Mouse (Mus musculus) kidney, embryonic 15.5 days (tissue): Measurements from ENCODE around the gene Dedd2. TPM values are rescaled to one million over a fixed set of nuclear protein-coding genes. Genes with fewer than 3 reads are reported as not detected.

Experiments used
- ATAC-seq: fragments of 200-750 bp; cut with Nextera tagmentation; replicated peaks from 2 replicates; pipeline ENCODE4 v1.8.0; 2017; ENCODE audit warnings: moderate TSS enrichment; ENCODE audit not compliant: low FRiP score
- H3K27ac ChIP-seq: fragments of 300-500 bp; sonication (generic); 2 replicates; pipeline ENCODE4 v1.5.1; 2015; ENCODE audit warnings: mild to moderate bottlenecking, inconsistent platforms
- H3K27me3 ChIP-seq: fragments of 300-500 bp; sonication (generic); 2 replicates; pipeline ENCODE4 v1.6.1; 2015; ENCODE audit warnings: inconsistent platforms
- H3K36me3 ChIP-seq: fragments of 300-500 bp; sonication (generic); 2 replicates; pipeline ENCODE4 v1.6.1; 2015; ENCODE audit warnings: inconsistent platforms
- H3K4me1 ChIP-seq: fragments of 300-500 bp; sonication (generic); 2 replicates; pipeline ENCODE4 v1.6.1; 2015; ENCODE audit warnings: inconsistent platforms
- H3K4me2 ChIP-seq: fragments of 300-500 bp; sonication (generic); 2 replicates; pipeline ENCODE4 v1.6.1; 2015; ENCODE audit warnings: moderate library complexity, mild to moderate bottlenecking, inconsistent platforms
- H3K4me3 ChIP-seq: fragments of 300-500 bp; sonication (generic); replicated peaks from 2 replicates; pipeline ENCODE4 v1.5.1; 2015; ENCODE audit warnings: mild to moderate bottlenecking, inconsistent platforms
- H3K9ac ChIP-seq: fragments of 300-500 bp; sonication (generic); 2 replicates; pipeline ENCODE4 v1.6.1; 2015; ENCODE audit warnings: mild to moderate bottlenecking, inconsistent platforms
- H3K9me3 ChIP-seq: fragments of 300-500 bp; sonication (generic); replicated peaks from 2 replicates; pipeline ENCODE4 v1.6.1; 2016; ENCODE audit warnings: inconsistent platforms
- WGBS: fragments of 180-500 bp; shearing (Covaris S2); methylation state at CpG from one replicate; pipeline ENCODE4 v1.1.7; 2015; ENCODE audit warnings: mixed read lengths; 5-methylcytosine and 5-hydroxymethylcytosine counted together
- polyA plus RNA-seq: library from polyadenylated mRNA; unstranded; fragments of >200 nt; fragmentation: Nextera tagmentation; extraction: Ambion mirVana; gene quantifications from 2 replicates; pipeline ENCODE4 v1.2.1, GENCODE M21; 2015

Gene Dedd2
- polyA plus RNA-seq, 1 experiment from 2014 or later, result 10.2 TPM

- Histone ChIP-seq H3K27ac (peak overlapping the region; percentile 97), H3K4me1 (peaks cover 41% of the 10 kb centered on the region), H3K4me3 (peak overlapping the region; percentile 82), H3K27me3 (no peaks in the 10 kb centered on the region), H3K36me3 (peaks cover 48% of the 10 kb centered on the region), H3K9me3 (no peaks in the 10 kb centered on the region), H3K9ac (peak overlapping the region; percentile 67), H3K4me2 (peak overlapping the region; percentile 97)
- 87% methylated on average over 10 of the region's 10 CpGs for WGBS
- no peak for ATAC-seq
Measured at GRCm38 (mm10) chr7:25222275-25222967, 2.0 kb upstream of the Dedd2 start.

DNA sequence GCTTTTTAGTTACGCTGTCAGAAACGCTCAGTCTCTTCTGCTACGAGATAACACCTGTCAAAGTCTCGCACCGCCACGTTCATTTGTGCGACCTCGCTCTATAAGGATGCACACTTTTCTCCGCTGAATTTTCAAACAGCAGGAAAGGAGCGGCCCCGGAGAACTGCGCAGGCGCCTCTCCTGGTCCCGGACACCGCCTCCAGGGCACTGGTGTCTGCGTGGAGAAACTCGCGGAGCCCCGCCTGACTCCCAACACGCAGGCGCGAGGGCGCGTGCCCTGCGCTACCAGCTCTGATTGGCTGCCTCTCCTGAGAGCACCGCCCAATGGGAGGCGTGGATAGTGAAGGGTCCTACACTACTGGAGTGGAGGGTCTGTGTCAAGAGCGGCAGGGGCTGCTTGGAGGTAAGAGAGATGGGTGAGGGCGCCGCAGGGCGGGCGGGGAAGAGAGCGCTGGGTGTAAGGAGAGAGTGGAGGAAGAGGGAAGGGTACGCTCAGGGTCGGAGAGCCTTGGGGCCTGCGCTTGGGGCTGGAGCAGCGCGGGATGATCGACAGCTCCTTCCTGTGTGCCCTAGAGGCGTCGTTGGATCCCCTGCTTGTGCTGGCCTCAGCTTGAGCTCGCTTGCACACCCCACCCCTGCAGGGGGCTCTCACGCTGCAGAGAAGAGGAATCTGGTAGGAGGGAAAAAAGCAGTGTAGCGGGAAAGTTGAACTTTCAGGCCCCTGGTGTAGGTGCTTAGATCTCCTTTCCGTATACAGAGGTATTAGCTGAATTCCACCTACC, 878 bp upstream of the Dedd2 start, which contains the start of gene Zfp526:
Zfp526 (plus strand) TSS at position 324 of the 782 bp plus-strand sequence.
- no peaks in the 10 kb centered on the region for H3K27me3 ChIP-seq
- WGBS, result under 1% methylated on average over 45 of the region's 45 CpGs
- H3K4me3 ChIP-seq, result peak within 1 kb of the TSS; percentile 82
- H3K9ac ChIP-seq, result peak within 1 kb of the TSS; percentile 67
- ATAC-seq, result peak; percentile 95
- peaks cover 41% of the 10 kb centered on the region for H3K4me1 ChIP-seq
- H3K27ac ChIP-seq, result peak within 1 kb of the TSS; percentile 97
- peaks cover 40% of the 10 kb centered on the region for H3K36me3 ChIP-seq
- no peaks in the 10 kb centered on the region for H3K9me3 ChIP-seq
- peak within 1 kb of the TSS; percentile 97 for H3K4me2 ChIP-seq

- Histone ChIP-seq H3K4me1 (peaks cover 41% of the 10 kb centered on the region), H3K4me3 (peak overlapping the region; percentile 82), H3K4me2 (peak overlapping the region; percentile 97), H3K36me3 (peaks cover 29% of the 10 kb centered on the region), H3K27me3 (no peaks in the 10 kb centered on the region), H3K9me3 (no peaks in the 10 kb centered on the region), H3K27ac (peak overlapping the region; percentile 97), H3K9ac (peak overlapping the region; percentile 77)
- WGBS, result 2% methylated on average over 31 of the region's 31 CpGs
- peak; percentile 74 for ATAC-seq
Measured at GRCm38 (mm10) chr7:25219756-25220456, 509 bp downstream of the Dedd2 start.

DNA sequence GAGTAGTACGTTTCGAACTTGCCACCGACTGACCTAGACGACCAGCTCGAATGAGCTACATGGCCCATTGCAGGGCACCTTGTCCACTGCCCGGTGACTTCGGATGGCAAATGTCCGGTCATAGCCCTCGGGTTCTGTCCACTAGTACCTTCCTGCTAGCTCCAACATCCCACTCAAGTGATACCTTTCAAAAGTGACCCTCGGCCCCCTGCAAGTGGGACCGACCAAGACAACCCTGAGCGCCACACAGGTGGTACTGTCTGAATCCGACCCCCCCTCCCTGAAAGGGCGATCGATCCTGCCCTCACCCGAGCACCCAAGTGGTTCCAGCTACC, 1.0 kb downstream of the Dedd2 start:
- Histone ChIP-seq H3K4me1 (peaks cover 41% of the 10 kb centered on the region), H3K27ac (peak overlapping the region; percentile 97), H3K36me3 (peaks cover 23% of the 10 kb centered on the region), H3K4me3 (peak overlapping the region; percentile 82), H3K9ac (peak overlapping the region; percentile 77), H3K4me2 (peak overlapping the region; percentile 97), H3K27me3 (no peaks in the 10 kb centered on the region), H3K9me3 (no peaks in the 10 kb centered on the region)
- peak; percentile 26 for ATAC-seq
- 0% methylated on average over 16 of the region's 16 CpGs for WGBS

DNA sequence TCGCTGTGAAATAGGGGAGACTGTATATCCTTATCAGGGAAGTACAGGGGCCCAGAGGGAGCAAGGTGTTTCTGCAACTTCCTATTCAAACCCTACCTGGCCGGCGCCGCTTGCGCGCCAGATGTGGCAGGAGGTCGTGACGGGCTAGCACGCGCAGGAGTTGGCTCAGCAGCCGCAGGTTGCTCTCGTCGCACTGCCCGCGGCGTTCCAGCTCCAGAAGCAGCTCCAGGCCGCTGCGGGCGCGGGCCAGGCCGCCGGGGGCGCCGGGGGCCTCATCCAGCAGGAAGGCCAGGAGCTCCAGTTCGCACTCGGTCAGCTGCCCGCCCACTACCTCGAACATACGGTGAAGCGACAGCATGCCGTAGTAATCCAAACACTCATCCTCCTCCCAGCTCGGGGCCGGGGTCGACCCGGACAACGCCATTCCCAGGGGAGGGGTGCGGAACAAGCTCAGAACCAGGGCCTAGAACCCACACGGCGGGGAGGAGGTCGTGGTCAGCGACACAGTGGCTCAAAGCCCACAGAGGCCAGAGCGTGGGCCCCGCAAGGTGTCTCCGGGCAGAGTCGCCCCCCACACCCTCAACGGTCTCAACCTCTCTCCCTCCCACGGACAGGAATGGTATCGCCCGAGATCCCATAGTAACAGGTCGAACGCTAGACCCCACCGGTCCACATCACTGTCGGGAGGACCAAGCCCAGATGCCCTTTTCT, 1.6 kb downstream of the Dedd2 start:
- ATAC-seq, result peak; percentile 23
- Histone ChIP-seq H3K27me3 (no peaks in the 10 kb centered on the region), H3K4me1 (peaks cover 41% of the 10 kb centered on the region), H3K9ac (peak overlapping the region; percentile 77), H3K4me3 (peak overlapping the region; percentile 82), H3K27ac (peak overlapping the region; percentile 97), H3K36me3 (peaks cover 21% of the 10 kb centered on the region), H3K9me3 (no peaks in the 10 kb centered on the region), H3K4me2 (peak overlapping the region; percentile 97)
- under 1% methylated on average over 53 of the region's 53 CpGs for WGBS

DNA sequence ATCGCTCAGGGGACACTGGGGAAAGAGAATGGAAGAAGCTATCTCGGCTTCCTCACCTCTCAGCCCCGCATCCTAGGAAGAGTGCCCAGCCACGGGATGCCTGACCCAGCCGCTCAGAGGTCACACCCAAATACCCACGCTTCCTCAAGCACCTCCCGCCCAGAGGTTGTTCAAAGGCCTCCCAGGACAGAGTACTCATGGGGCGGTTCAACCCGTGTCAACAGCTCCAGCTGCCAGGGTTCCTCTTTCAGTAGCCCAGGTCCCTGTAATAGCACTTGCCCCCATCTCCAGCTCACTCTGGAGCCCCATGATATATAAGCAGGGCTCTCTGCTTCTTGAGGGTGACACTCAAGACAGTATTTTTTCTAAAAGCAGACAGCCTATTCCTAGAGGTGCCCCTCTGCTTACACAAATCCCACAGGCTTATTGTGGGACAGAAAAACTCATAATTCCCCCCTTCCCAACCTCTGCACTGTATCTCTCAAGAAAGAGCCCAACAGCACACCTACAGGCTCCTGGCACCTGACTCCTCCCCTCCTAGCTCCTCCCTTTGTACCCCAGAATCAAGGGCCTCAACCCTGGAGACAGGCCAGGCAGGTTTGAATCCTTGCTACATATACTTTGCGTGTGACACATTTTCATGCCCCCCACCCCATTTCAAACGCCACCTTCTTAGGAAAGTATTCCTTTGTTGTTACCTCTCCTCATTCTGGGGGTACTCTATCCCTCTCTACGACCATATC, 2.6 kb downstream of the Dedd2 start:
- WGBS, result 60% methylated on average over 12 of the region's 12 CpGs
- ATAC-seq, result no peak
- Histone ChIP-seq H3K4me3 (peak overlapping the region; percentile 82), H3K4me2 (peak overlapping the region; percentile 97), H3K27ac (no peak overlapping the region), H3K27me3 (no peaks in the 10 kb centered on the region), H3K9me3 (no peaks in the 10 kb centered on the region), H3K4me1 (peaks cover 39% of the 10 kb centered on the region), H3K9ac (no peak overlapping the region), H3K36me3 (peaks cover 17% of the 10 kb centered on the region)

DNA sequence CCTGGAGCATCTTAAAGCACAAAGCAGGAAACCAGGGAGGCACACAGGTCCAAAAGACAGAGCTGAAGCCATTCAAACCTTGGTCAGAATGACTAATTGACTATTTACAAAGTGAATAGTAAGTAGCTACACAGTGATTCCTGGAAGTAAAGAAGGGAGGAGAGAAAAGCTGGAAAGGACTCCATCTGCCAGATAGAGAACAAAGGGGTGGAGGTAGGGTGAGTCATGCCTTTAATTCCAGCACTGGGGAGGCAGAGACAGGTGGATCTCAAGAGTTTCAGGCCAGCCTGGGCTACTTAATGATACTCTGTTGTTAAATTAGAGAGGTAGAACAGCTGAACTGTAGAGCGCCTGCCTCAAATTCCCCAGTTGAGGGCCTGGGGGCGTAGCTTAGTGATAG, 6.2 kb downstream of the Dedd2 start:
- no peak for ATAC-seq
- peaks cover 18% of the 10 kb centered on the region for H3K4me1 ChIP-seq
- H3K4me3 ChIP-seq, result no peak overlapping the region
- H3K9me3 ChIP-seq, result no peaks in the 10 kb centered on the region
- WGBS, result 90% methylated on average over 2 of the region's 2 CpGs
- H3K9ac ChIP-seq, result no peak overlapping the region
- no peak overlapping the region for H3K4me2 ChIP-seq
- H3K27me3 ChIP-seq, result no peaks in the 10 kb centered on the region
- peaks cover 44% of the 10 kb centered on the region for H3K36me3 ChIP-seq
- H3K27ac ChIP-seq, result no peak overlapping the region

- WGBS, result 72% methylated on average over 3 of the region's 3 CpGs
- Histone ChIP-seq H3K36me3 (peaks cover 51% of the 10 kb centered on the region), H3K27ac (no peak overlapping the region), H3K4me3 (no peak overlapping the region), H3K4me2 (no peak overlapping the region), H3K27me3 (no peaks in the 10 kb centered on the region), H3K4me1 (peaks cover 9% of the 10 kb centered on the region), H3K9ac (no peak overlapping the region), H3K9me3 (no peaks in the 10 kb centered on the region)
- no peak for ATAC-seq
Measured at GRCm38 (mm10) chr7:25213099-25213498, 7.3 kb downstream of the Dedd2 start.

DNA sequence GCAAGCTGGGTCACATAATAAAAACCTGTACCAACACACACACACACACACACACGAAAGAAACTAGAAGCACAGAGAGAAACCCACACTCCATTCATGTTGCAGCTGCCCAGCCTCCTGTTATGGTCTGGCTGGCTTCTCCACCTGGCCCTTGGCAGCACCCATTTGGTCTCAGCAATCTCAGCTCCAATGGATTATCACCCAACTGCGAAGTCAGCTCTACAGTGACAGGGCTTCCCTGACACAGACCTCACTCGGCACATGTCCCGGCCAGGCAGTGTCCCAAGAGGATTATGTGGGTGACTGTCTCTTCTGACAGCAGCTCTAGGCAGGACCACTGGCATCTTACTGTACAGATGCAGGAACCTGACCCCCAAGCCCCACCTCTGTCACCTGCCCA, 9.9 kb downstream of the Dedd2 start:
- WGBS, result 75% methylated on average over 4 of the region's 4 CpGs
- no peaks in the 10 kb centered on the region for H3K27me3 ChIP-seq
- H3K27ac ChIP-seq, result no peak overlapping the region

GRCm38 (mm10) chr7:25209161-25209622, 11.2 kb downstream of the Dedd2 start:
- no peak overlapping the region for H3K9ac ChIP-seq
- no peaks in the 10 kb centered on the region for H3K9me3 ChIP-seq
- peaks cover 13% of the 10 kb centered on the region for H3K4me1 ChIP-seq
- H3K4me2 ChIP-seq, result no peak overlapping the region
- ATAC-seq, result peak; percentile 44
- 45% methylated on average over 3 of the region's 3 CpGs for WGBS
- H3K36me3 ChIP-seq, result peaks cover 49% of the 10 kb centered on the region
- no peaks in the 10 kb centered on the region for H3K27me3 ChIP-seq
- H3K27ac ChIP-seq, result no peak overlapping the region
- H3K4me3 ChIP-seq, result no peak overlapping the region

More for the DNA sequence above, 9.9 kb downstream of the Dedd2 start:
- Histone ChIP-seq H3K4me1 (peaks cover 8% of the 10 kb centered on the region), H3K9ac (no peak overlapping the region), H3K4me2 (no peak overlapping the region), H3K36me3 (peaks cover 52% of the 10 kb centered on the region), H3K4me3 (no peak overlapping the region), H3K9me3 (no peaks in the 10 kb centered on the region)
- ATAC-seq, result no peak
